ENCODE assay signal across 13 mouse cellular contexts in genomic region chr10:52273012-52273411, GRCm38 (mm10). TPM values are rescaled to one million over a fixed set of nuclear protein-coding genes. Genes with fewer than 3 reads are reported as not detected.
DNase-seq lines count a peak whose midpoint lies in the region; ATAC-seq and TF ChIP-seq lines count a peak whose summit lies in the region.
"Had no signal": no experiment of that assay in that cellular context is flagged by ENCODE, and none has a peak within 500 bp of the region (broad histone marks: within the 10 kb centered on the region; RNA-seq: fewer than 3 reads in every experiment).

No protein-coding gene starts in this region.

- WGBS in liver, adult 2 months, result 69% methylated on average over 2 of the region's 2 CpGs
- 35% methylated on average over 2 of the region's 2 CpGs for WGBS in liver, embryonic 16.5 days (ENCODE audit: insufficient replicate concordance)

- H3K4me1 ChIP-seq in liver, adult 2 months (ENCODE audit: control insufficient read depth, insufficient read depth, low read length), result peaks cover 6% of the 10 kb centered on the region; the same call in 1 of the 2 replicates
- H3K4me1 ChIP-seq in liver, embryonic 16.5 days (ENCODE audit: control insufficient read depth, low read depth, low read length), result no peaks in the 10 kb centered on the region; the same call in 1 of the 2 replicates

- peak; percentile 9 for DNase-seq in embryo, embryonic 10.5 days (ENCODE audit: low spot score)
- DNase-seq in embryo, embryonic 10 days (ENCODE audit: low spot score), result no peak
- DNase-seq in liver, adult 2 months (ENCODE audit: extremely low read depth, low read depth, low spot score), result peak; percentile 12
- DNase-seq in liver, result no peak
- DNase-seq in ES-CJ7 (ENCODE audit: low read depth, low spot score), result peak; percentile 49
- DNase-seq in kidney, postnatal 4 days, result no peak
- DNase-seq in kidney, adult 11 months, result no peak
- DNase-seq: gastrocnemius, postnatal 25 days; heart, postnatal 10 days; lung, postnatal 4 days had no signal

- no peaks in the 10 kb centered on the region for H3K9me3 ChIP-seq in liver, embryonic 16.5 days (replicated peaks; ENCODE audit: control insufficient read depth, low read length)
- H3K9me3 ChIP-seq: midbrain, embryonic 15.5 days had no signal

- H3K9ac ChIP-seq in liver, adult 2 months (ENCODE audit: low read depth, low read length), result no peak overlapping the region
- no peak overlapping the region for H3K9ac ChIP-seq in liver, embryonic 16.5 days (ENCODE audit: low read depth, low read length)
- H3K9ac ChIP-seq: midbrain, embryonic 15.5 days had no signal

- no peaks in the 10 kb centered on the region for H3K36me3 ChIP-seq in liver, adult 2 months (ENCODE audit: control insufficient read depth, insufficient read depth, low read length)
- no peaks in the 10 kb centered on the region for H3K36me3 ChIP-seq in liver, embryonic 16.5 days (ENCODE audit: control insufficient read depth, insufficient read depth)
- H3K36me3 ChIP-seq: midbrain, embryonic 15.5 days had no signal

- TF ChIP-seq CTCF in liver, adult 2 months (IDR thresholded peaks at IDR 0.05; ENCODE audit: low read depth, low read length), result no peak

- peak; percentile 30 for ATAC-seq in liver, embryonic 16.5 days (ENCODE audit: low read depth)
- ATAC-seq: inflammation-experienced regulatory T-cells, adult 6 months; midbrain, embryonic 15.5 days had no signal

- no peaks in the 10 kb centered on the region for H3K27me3 ChIP-seq in liver, adult 2 months (ENCODE audit: control insufficient read depth, insufficient read depth, low read length)
- H3K27me3 ChIP-seq in liver, embryonic 16.5 days (ENCODE audit: control insufficient read depth, insufficient read depth, low read depth, low read length), result no peaks in the 10 kb centered on the region
- H3K27me3 ChIP-seq: midbrain, embryonic 15.5 days had no signal

- TF ChIP-seq POLR2A in liver, adult 2 months (IDR thresholded peaks at IDR 0.05; ENCODE audit: extremely low read depth, insufficient read depth, low read length), result no peak

- H3K79me2 ChIP-seq in liver, adult 2 months (ENCODE audit: control insufficient read depth, insufficient read depth, low read length), result peaks cover 3% of the 10 kb centered on the region; the same call in 1 of the 2 replicates

- no peak overlapping the region for H3K4me2 ChIP-seq in liver, embryonic 16.5 days (ENCODE audit: low read depth, low read length)
- H3K4me2 ChIP-seq: midbrain, embryonic 15.5 days had no signal

- no peak overlapping the region for H3K27ac ChIP-seq in liver, adult 2 months (replicated peaks; ENCODE audit: insufficient read depth, low read depth, low read length)
- H3K27ac ChIP-seq in liver, embryonic 16.5 days (ENCODE audit: low read length), result no peak overlapping the region
- H3K27ac ChIP-seq: midbrain, embryonic 15.5 days had no signal

- H3K4me3 ChIP-seq in liver, adult 2 months (ENCODE audit: insufficient read depth, low read depth, low read length), result no peak overlapping the region
- H3K4me3 ChIP-seq in liver, embryonic 16.5 days (ENCODE audit: low read depth, low read length), result no peak overlapping the region
- H3K4me3 ChIP-seq: midbrain, embryonic 15.5 days had no signal

RNA-seq across cellular contexts. Expression of gene Dcbld1, which starts 39.6 kb away (rescaled TPM):
- total RNA-seq in liver, adult 2 months (2014; rRNA removed), result 3.1 and 3.5 TPM in 2 replicates
- polyA plus RNA-seq in liver, adult 2 months (2012; rRNA removed), result 2.0 and 2.3 TPM in 2 replicates
- 4.2 and 4.4 TPM in 2 replicates for polyA plus RNA-seq in liver, embryonic 16.5 days (2015; fragmentation: Nextera tagmentation; extraction: Ambion mirVana)

Comparison
In these comparisons a context has a peak if more than half of its experiments do, and no peak if none do; other contexts are left out.
1. DNase-seq: peak in embryo, embryonic 10.5 days (single experiment), liver, adult 2 months (single experiment) and ES-CJ7 (single experiment); none in embryo, embryonic 10 days (single experiment), liver (single experiment), kidney, postnatal 4 days (0 of 2) and kidney, adult 11 months (single experiment).